Mouse (Mus musculus) lung, postnatal 36 days (tissue): Measurements from ENCODE around the gene Fam13a.
A peak's percentile ranks its signal among the peaks of the same experiment; 100 is the strongest.

ENCODE experiments used
- DNase-seq: peaks from one replicate; pipeline ENCODE4 v3.0.0; 2022; ENCODE audit warnings: mixed read lengths

Fam13a gene

GRCm38 (mm10) chr6:58932515-58933188 is 91.7 kb downstream of the Fam13a start:
- no peak for DNase-seq

- DNase-seq: no peak
Measured at GRCm38 (mm10) chr6:58931149-58931548, 93.2 kb downstream of the Fam13a start.

GRCm38 (mm10) chr6:58929911-58930431 is 94.4 kb downstream of the Fam13a start:
- peak; percentile 65 for DNase-seq

GRCm38 (mm10) chr6:58927881-58928280 is 96.5 kb downstream of the Fam13a start:
- peak; percentile 59 for DNase-seq

- no peak for DNase-seq
Measured at GRCm38 (mm10) chr6:58922511-58922910, 101.8 kb downstream of the Fam13a start.

- peak; percentile 38 for DNase-seq
Measured at GRCm38 (mm10) chr6:58921623-58922022, 102.7 kb downstream of the Fam13a start.

GRCm38 (mm10) chr6:58920735-58921134 is 103.6 kb downstream of the Fam13a start:
- DNase-seq: no peak

GRCm38 (mm10) chr6:58916498-58916897 is 107.9 kb downstream of the Fam13a start:
- DNase-seq: no peak

- DNase-seq: no peak
Measured at GRCm38 (mm10) chr6:58913971-58914370, 110.4 kb downstream of the Fam13a start.

GRCm38 (mm10) chr6:58913551-58913950 is 110.8 kb downstream of the Fam13a start:
- no peak for DNase-seq

GRCm38 (mm10) chr6:58912842-58913241 is 111.5 kb downstream of the Fam13a start:
- no peak for DNase-seq

GRCm38 (mm10) chr6:58907791-58908190 is 116.6 kb downstream of the Fam13a start:
- no peak for DNase-seq

GRCm38 (mm10) chr6:58907336-58907735 is 117.0 kb downstream of the Fam13a start:
- no peak for DNase-seq

GRCm38 (mm10) chr6:58906852-58907261 is 117.5 kb downstream of the Fam13a start, which contains the start of gene Nap1l5:
Gene Nap1l5 (minus strand): TSS chr6:58907076.
- DNase-seq: peak; percentile 10

GRCm38 (mm10) chr6:58904551-58904950 is 119.8 kb downstream of the Fam13a start:
- DNase-seq: no peak

- DNase-seq: no peak
Measured at GRCm38 (mm10) chr6:58903171-58903570, 121.2 kb downstream of the Fam13a start.

- no peak for DNase-seq
Measured at GRCm38 (mm10) chr6:58900536-58900935, 123.8 kb downstream of the Fam13a start.

- no peak for DNase-seq
Measured at GRCm38 (mm10) chr6:58899076-58899475, 125.3 kb downstream of the Fam13a start.

GRCm38 (mm10) chr6:58896648-58897047 is 127.7 kb downstream of the Fam13a start:
- no peak for DNase-seq

- no peak for DNase-seq
Measured at GRCm38 (mm10) chr6:58894994-58895393, 129.4 kb downstream of the Fam13a start.

- no peak for DNase-seq
Measured at GRCm38 (mm10) chr6:58893307-58893706, 131.0 kb downstream of the Fam13a start.

- DNase-seq: no peak
Measured at GRCm38 (mm10) chr6:58889917-58890316, 134.4 kb downstream of the Fam13a start.

GRCm38 (mm10) chr6:58882271-58882670 is 142.1 kb downstream of the Fam13a start:
- no peak for DNase-seq
